Mouse (Mus musculus) hindbrain, embryonic 14.5 days (tissue): ENCODE measurements around the gene Tmprss11b. TPM values are rescaled to one million over a fixed set of nuclear protein-coding genes. Genes with fewer than 3 reads are reported as not detected.

Experiments used
- ATAC-seq: fragments of 200-750 bp; cut with Nextera tagmentation; 2 replicates; pipeline ENCODE4 v1.8.0; 2017; ENCODE audit warnings: moderate number of reproducible peaks, mild to moderate bottlenecking, moderate TSS enrichment, moderate library complexity; ENCODE audit not compliant: low FRiP score
- DNase-seq: peaks from one replicate; pipeline ENCODE4 v3.0.0-alpha.2; 2015; ENCODE audit warnings: low spot score
- H3K27ac ChIP-seq: fragments of 300-500 bp; sonication (generic); 2 replicates; pipeline ENCODE4 v1.5.1; 2014; ENCODE audit warnings: mild to moderate bottlenecking, moderate library complexity
- H3K27me3 ChIP-seq: fragments of 300-500 bp; sonication (generic); 2 replicates; pipeline ENCODE4 v1.6.1; 2014; ENCODE audit warnings: mild to moderate bottlenecking, low read length, mixed read lengths; ENCODE audit not compliant: control insufficient read depth, insufficient read depth
- H3K36me3 ChIP-seq: fragments of 300-500 bp; sonication (generic); replicated peaks from 2 replicates; pipeline ENCODE4 v1.6.1; 2014; ENCODE audit not compliant: control insufficient read depth, insufficient read depth
- H3K4me1 ChIP-seq: fragments of 300-500 bp; sonication (generic); replicated peaks from 2 replicates; pipeline ENCODE4 v1.6.1; 2014; ENCODE audit warnings: antibody characterized with exemption, low read length, mixed read lengths; ENCODE audit not compliant: control insufficient read depth, insufficient read depth
- H3K4me2 ChIP-seq: fragments of 300-500 bp; sonication (generic); replicated peaks from 2 replicates; pipeline ENCODE4 v1.6.1; 2014; ENCODE audit warnings: mild to moderate bottlenecking, moderate library complexity
- H3K4me3 ChIP-seq: fragments of 300-500 bp; sonication (generic); replicated peaks from 2 replicates; pipeline ENCODE4 v1.5.1; 2014; ENCODE audit warnings: mild to moderate bottlenecking, low read length
- H3K9ac ChIP-seq: fragments of 300-500 bp; sonication (generic); 2 replicates; pipeline ENCODE4 v1.6.1; 2014
- H3K9me3 ChIP-seq: fragments of 300-500 bp; sonication (generic); 2 replicates; pipeline ENCODE4 v1.6.1; 2016; ENCODE audit warnings: low read length; ENCODE audit not compliant: control insufficient read depth
- WGBS: fragments of 180-500 bp; shearing (Covaris S2); extraction: QIAGEN DNeasy Blood & Tissue Kit; methylation state at CpG from one replicate; pipeline ENCODE4 v1.1.7; 2014; 5-methylcytosine and 5-hydroxymethylcytosine counted together
- polyA plus RNA-seq: library from polyadenylated mRNA; unstranded; fragments of >200 nt; fragmentation: Nextera tagmentation; extraction: Ambion mirVana; gene quantifications from 2 replicates; pipeline ENCODE4 v1.2.1, GENCODE M21; 2014

Tmprss11b gene
- polyA plus RNA-seq, 1 experiment from 2014 or later: not detected

- Histone ChIP-seq H3K9ac (no peak overlapping the region), H3K9me3 (no peaks in the 10 kb centered on the region), H3K27me3 (no peaks in the 10 kb centered on the region), H3K27ac (no peak overlapping the region), H3K4me3 (no peak overlapping the region), H3K4me2 (no peak overlapping the region), H3K4me1 (no peaks in the 10 kb centered on the region), H3K36me3 (no peaks in the 10 kb centered on the region)
- 81% methylated on average over 1 of the region's 1 CpGs for WGBS
- no peak for DNase-seq
- ATAC-seq: no peak
Measured at GRCm38 (mm10) chr5:86621778-86622177, 54.4 kb downstream of the Tmprss11b start.

Other genes starting within 250 kb of the Tmprss11b start
- 0.07 TPM in 1 of 2 replicates, not detected in the other for gene Tmprss11a, start 207.4 kb downstream of the Tmprss11b start, polyA plus RNA-seq
- gene Tmprss11g, start 157.8 kb downstream of the Tmprss11b start, polyA plus RNA-seq: 0.07 TPM in 1 of 2 replicates, not detected in the other
- gene Tmprss11f, start 43.9 kb downstream of the Tmprss11b start, polyA plus RNA-seq: not detected in 2 replicates
- gene Tmprss11e, start 69.5 kb upstream of the Tmprss11b start, polyA plus RNA-seq: 0.05 TPM in 1 of 2 replicates, not detected in the other
- 40.1 and 40.2 TPM in 2 replicates for gene Ythdc1, start 127.9 kb upstream of the Tmprss11b start, polyA plus RNA-seq
- gene Ugt2b34, start 230.6 kb upstream of the Tmprss11b start, polyA plus RNA-seq: not detected in 2 replicates